Mouse (Mus musculus) embryonic facial prominence, embryonic 10.5 days (tissue): Measurements from ENCODE around the gene Prtg. TPM values are rescaled to one million over a fixed set of nuclear protein-coding genes. Genes with fewer than 3 reads are reported as not detected.

Experiments
- DNase-seq: peaks from one replicate; pipeline ENCODE4 v3.0.0-alpha.2; 2017; ENCODE audit warnings: low spot score
- H3K27ac ChIP-seq: fragments of 300-500 bp; sonication (generic); replicated peaks from 2 replicates; pipeline ENCODE4 v1.5.1; 2016; ENCODE audit warnings: mild to moderate bottlenecking
- H3K27me3 ChIP-seq: fragments of 300-500 bp; sonication (generic); replicated peaks from 2 replicates; pipeline ENCODE4 v1.6.1; 2016; ENCODE audit warnings: low read depth, mild to moderate bottlenecking; ENCODE audit not compliant: poor library complexity, severe bottlenecking
- H3K36me3 ChIP-seq: fragments of 300-500 bp; sonication (generic); replicated peaks from 2 replicates; pipeline ENCODE4 v1.6.1; 2016; ENCODE audit warnings: mild to moderate bottlenecking, moderate library complexity
- H3K4me1 ChIP-seq: fragments of 300-500 bp; sonication (generic); 2 replicates; pipeline ENCODE4 v1.6.1; 2016
- H3K4me3 ChIP-seq: fragments of 300-500 bp; sonication (generic); 2 replicates; pipeline ENCODE4 v1.5.1; 2016; ENCODE audit warnings: mild to moderate bottlenecking, moderate library complexity
- H3K9me3 ChIP-seq: fragments of 300-500 bp; sonication (generic); 2 replicates; pipeline ENCODE4 v1.6.1; 2016; ENCODE audit warnings: mild to moderate bottlenecking
- WGBS: fragments of 180-500 bp; shearing (Covaris S2); methylation state at CpG from one replicate; pipeline ENCODE4 v1.1.7; 2016; 5-methylcytosine and 5-hydroxymethylcytosine counted together
- polyA plus RNA-seq: library from polyadenylated mRNA; unstranded; fragments of >200 nt; fragmentation: Nextera tagmentation; extraction: Ambion mirVana; gene quantifications from 2 replicates; pipeline ENCODE4 v1.2.1, GENCODE M21; 2016

The Prtg gene
- polyA plus RNA-seq, 1 experiment from 2014 or later, result 9.5 TPM

GRCm38 (mm10) chr9:72812594-72813570, 6.2 kb downstream of the Prtg start:
- Histone ChIP-seq H3K27me3 (no peaks in the 10 kb centered on the region), H3K4me3 (peak overlapping the region; percentile 43), H3K36me3 (peaks cover 59% of the 10 kb centered on the region), H3K4me1 (peaks cover 66% of the 10 kb centered on the region), H3K27ac (peak overlapping the region; percentile 70), H3K9me3 (no peaks in the 10 kb centered on the region)
- DNase-seq, result peak; percentile 65
- 16% methylated on average over 18 of the region's 18 CpGs for WGBS

GRCm38 (mm10) chr9:72825511-72825910, 18.8 kb downstream of the Prtg start:
- 16% methylated on average over 4 of the region's 4 CpGs for WGBS
- DNase-seq, result no peak
- Histone ChIP-seq H3K36me3 (peaks cover 57% of the 10 kb centered on the region), H3K27me3 (no peaks in the 10 kb centered on the region), H3K4me1 (peaks cover 44% of the 10 kb centered on the region), H3K27ac (peak overlapping the region; percentile 7), H3K4me3 (0 out of 2 replicates have a peak overlapping the region, but pooled peaks have one; percentile 1), H3K9me3 (no peaks in the 10 kb centered on the region)

GRCm38 (mm10) chr9:72825976-72826375, 19.3 kb downstream of the Prtg start:
- 7% methylated on average over 3 of the region's 3 CpGs for WGBS
- peak overlapping the region; percentile 7 for H3K27ac ChIP-seq
- no peaks in the 10 kb centered on the region for H3K27me3 ChIP-seq
- H3K4me3 ChIP-seq, result no peak overlapping the region
- DNase-seq, result no peak
- no peaks in the 10 kb centered on the region for H3K9me3 ChIP-seq
- H3K4me1 ChIP-seq, result peaks cover 44% of the 10 kb centered on the region
- peaks cover 53% of the 10 kb centered on the region for H3K36me3 ChIP-seq

DNA sequence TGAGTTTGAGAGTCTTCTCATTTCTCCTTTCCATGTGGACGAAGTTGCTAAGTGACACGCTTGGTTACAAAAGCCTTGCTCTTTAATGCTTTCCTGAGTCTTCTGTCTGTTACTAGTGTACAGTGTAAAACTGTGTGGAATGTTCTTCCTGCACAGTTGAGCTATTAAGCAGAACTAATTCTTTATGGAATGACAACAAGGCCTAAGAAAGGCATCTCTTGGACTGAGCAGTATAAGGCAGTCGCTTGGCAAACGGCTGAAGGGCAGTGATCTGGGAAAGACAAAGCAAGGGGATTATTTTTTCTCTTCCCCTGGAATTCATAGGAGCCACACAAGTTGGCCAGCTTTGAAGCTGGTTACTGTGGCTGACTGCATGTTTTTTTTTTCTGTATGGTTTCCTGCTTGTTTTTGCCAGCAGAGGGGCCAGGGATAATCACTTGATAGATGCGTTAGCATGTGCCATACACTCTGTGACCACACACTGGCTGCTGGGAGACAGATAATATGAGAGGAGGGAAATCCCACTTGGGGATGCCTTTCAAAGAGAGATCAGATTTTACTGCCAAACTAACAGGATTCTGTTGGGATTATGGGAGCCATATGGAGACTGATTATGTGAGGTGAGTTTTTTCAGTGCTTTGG, 22.1 kb downstream of the Prtg start:
- Histone ChIP-seq H3K27ac (peak overlapping the region; percentile 41), H3K9me3 (no peaks in the 10 kb centered on the region), H3K36me3 (peaks cover 51% of the 10 kb centered on the region), H3K4me3 (no peak overlapping the region), H3K27me3 (no peaks in the 10 kb centered on the region), H3K4me1 (peaks cover 52% of the 10 kb centered on the region)
- 57% methylated on average over 5 of the region's 5 CpGs for whole genome bisulfite sequencing
- no peak for DNase-seq

DNA sequence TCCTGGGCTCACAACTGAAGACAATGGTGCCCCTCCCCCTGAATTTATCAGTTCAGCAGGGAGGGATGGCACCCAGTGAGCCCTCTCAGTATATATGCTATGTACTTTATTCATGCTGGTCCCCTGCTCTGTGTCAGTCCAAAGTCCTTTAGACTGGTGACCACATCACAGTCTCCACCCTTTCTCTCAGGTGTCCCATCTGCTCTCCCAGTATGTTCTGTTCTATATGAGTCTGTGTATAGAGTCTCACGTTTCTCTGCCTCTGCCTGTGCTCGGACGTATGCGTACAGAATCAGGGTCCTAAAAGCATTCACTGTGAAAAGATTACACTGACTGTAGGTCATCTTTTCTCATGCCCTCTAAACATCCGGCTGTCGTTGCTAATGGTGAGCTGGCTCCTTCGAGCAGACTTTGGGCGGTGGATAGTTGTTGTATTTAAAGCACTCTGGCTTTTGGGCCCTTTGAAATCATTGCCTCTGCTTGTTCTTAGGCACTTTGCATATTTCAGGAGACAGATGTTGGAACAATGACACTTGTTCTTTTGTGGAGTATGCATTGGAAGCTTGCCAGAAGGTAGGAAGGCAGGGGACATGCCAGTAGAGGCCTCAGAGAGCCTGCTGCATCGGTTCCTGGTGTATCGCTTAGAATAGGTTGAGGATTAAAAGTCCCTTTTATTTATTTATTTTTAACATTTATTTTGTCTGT, 27.5 kb downstream of the Prtg start:
- Histone ChIP-seq H3K27me3 (no peaks in the 10 kb centered on the region), H3K4me1 (peaks cover 56% of the 10 kb centered on the region), H3K27ac (no peak overlapping the region; the same call in 1 of the 2 replicates), H3K36me3 (peaks cover 30% of the 10 kb centered on the region), H3K9me3 (no peaks in the 10 kb centered on the region), H3K4me3 (no peak overlapping the region)
- WGBS, result 62% methylated on average over 10 of the region's 10 CpGs
- DNase-seq, result no peak

- no peaks in the 10 kb centered on the region for H3K27me3 ChIP-seq
- DNase-seq, result no peak
- H3K36me3 ChIP-seq, result peaks cover 37% of the 10 kb centered on the region
- WGBS, result 90% methylated on average over 1 of the region's 1 CpGs
- H3K4me1 ChIP-seq, result peaks cover 49% of the 10 kb centered on the region
- H3K4me3 ChIP-seq, result no peak overlapping the region
- H3K27ac ChIP-seq, result no peak overlapping the region
- no peaks in the 10 kb centered on the region for H3K9me3 ChIP-seq
Measured at GRCm38 (mm10) chr9:72835007-72835406, 28.3 kb downstream of the Prtg start.

DNA sequence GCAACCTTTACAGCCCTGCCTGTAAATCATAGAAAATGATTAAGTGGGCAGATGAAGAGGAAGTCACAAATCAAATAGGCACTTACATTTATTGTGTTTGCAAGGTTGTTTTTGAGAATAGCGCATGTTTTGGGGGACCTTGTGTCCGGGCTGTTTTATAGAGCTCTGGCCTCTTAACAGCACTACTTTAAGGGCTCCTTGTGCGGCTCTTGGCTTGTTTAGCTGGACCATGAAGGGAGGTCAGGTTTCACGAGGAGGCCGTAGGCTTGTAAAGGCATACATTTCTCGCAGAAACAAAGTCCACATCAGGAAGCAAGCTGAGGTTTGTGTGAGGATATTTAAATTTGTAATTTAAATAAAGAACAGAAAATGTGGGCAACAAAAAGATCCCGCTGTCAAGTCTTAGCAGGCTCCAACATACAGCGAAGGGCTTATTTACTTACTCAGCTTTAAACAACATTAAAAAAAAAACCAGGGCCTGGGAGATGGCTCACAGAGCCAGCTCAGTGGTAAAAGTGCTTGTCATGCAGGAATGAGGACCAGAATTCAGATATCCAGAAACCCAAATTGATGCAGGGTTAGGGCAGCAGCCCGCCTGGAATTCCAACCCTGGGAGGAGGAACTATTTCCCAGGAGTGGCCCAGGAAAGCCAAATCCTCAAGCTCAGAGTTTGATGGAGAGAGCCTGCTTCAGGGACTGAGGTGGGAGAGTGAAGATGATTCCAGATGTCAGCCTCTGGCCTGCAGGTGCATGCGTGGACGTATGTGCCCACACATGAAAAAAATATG, 30.2 kb downstream of the Prtg start:
- peak overlapping the region; percentile 66 for H3K27ac ChIP-seq
- 55% methylated on average over 11 of the region's 11 CpGs for WGBS
- peaks cover 49% of the 10 kb centered on the region for H3K4me1 ChIP-seq
- H3K4me3 ChIP-seq, result no peak overlapping the region
- no peaks in the 10 kb centered on the region for H3K27me3 ChIP-seq
- H3K36me3 ChIP-seq, result peaks cover 43% of the 10 kb centered on the region
- no peak for DNase-seq
- H3K9me3 ChIP-seq, result no peaks in the 10 kb centered on the region

DNA sequence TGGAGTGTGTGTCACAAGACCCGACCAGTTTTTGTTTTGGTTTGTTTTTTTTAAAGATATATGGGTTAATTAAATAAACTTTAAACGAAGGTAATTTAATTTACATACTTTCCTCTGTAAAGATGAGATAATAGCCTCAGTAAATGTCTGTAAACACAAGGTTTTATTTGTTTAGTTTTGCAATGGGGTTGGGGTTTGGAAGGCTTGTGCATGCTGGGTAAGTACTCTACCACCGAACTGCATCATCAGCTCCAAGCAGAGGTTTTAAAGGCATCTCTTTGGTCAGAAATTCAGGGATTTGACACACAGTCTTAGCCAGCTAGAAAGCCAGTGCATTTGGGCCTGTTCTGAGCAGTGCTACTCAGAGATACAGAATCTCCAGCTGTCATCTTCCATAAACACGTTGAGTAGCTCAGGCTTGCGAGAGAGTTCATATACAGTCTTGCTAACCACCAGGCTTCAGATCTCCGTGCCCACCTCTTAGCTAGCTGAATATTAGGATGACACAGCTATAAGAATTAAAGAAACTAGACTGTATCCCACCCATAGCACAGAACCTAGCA, 31.0 kb downstream of the Prtg start:
- Histone ChIP-seq H3K4me1 (peaks cover 46% of the 10 kb centered on the region), H3K4me3 (no peak overlapping the region), H3K36me3 (peaks cover 43% of the 10 kb centered on the region), H3K9me3 (no peaks in the 10 kb centered on the region), H3K27ac (no peak overlapping the region), H3K27me3 (no peaks in the 10 kb centered on the region)
- WGBS, result 76% methylated on average over 6 of the region's 6 CpGs
- no peak for DNase-seq

DNA sequence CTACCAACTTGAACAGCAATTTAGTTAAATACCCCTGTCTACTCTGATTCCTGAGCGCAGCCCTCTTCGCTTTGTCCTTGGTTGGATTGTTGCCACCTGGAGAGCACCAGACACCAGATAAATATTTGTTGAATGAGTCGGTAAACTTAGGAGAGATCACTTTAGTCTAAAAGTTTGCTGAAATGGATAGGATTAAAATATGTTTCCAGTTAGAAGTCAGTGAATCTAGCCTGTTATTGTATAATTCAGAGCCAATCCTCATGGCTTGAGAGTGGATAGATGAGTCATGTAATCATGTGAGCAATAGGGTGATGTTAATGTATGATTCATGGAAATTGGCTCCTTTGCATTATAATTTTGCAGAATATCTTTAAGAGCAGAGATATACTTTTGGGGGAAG, 31.6 kb downstream of the Prtg start:
- Histone ChIP-seq H3K27me3 (no peaks in the 10 kb centered on the region), H3K4me1 (peaks cover 44% of the 10 kb centered on the region), H3K9me3 (no peaks in the 10 kb centered on the region), H3K36me3 (peaks cover 44% of the 10 kb centered on the region), H3K4me3 (no peak overlapping the region), H3K27ac (no peak overlapping the region)
- no peak for DNase-seq
- 77% methylated on average over 3 of the region's 3 CpGs for WGBS

DNA sequence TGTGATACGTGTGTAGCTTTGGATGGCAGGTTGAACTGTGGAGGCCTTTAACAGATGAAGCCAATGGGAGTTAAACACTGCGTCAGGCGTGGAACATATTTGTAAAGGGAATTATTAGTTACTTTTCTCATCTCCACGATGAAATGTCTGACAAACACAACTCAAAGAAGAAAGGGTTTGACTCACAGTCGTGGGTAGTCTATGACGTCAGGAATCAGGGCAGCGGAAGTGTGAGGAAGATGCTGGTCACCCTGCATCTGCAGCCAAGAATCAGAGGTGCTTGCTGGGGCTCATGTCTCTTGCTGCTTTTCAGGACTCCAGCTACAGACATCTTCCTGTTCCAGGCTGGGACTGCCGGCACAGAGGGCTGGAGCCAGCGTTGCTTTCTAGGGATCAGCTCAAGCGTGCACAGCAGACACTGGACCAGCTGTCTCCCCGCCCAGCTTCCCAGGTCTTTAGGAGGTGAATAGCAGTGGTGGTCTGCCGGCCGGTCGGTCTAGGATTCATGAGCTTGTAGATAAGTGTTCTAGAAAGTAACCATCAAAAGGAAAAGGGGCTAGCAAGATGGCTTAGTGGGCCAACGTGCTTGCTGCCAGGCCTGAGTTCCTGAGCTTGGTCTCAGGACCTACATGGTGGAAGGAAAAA, 32.8 kb downstream of the Prtg start:
- H3K27me3 ChIP-seq, result no peaks in the 10 kb centered on the region
- no peak for DNase-seq
- no peaks in the 10 kb centered on the region for H3K9me3 ChIP-seq
- no peak overlapping the region for H3K27ac ChIP-seq
- 90% methylated on average over 15 of the region's 15 CpGs for WGBS
- peaks cover 34% of the 10 kb centered on the region for H3K4me1 ChIP-seq
- peaks cover 56% of the 10 kb centered on the region for H3K36me3 ChIP-seq
- no peak overlapping the region for H3K4me3 ChIP-seq

- Histone ChIP-seq H3K4me1 (no peaks in the 10 kb centered on the region), H3K36me3 (peaks cover 95% of the 10 kb centered on the region), H3K27me3 (no peaks in the 10 kb centered on the region), H3K4me3 (no peak overlapping the region), H3K9me3 (peaks cover 4% of the 10 kb centered on the region; the same call in 1 of the 2 replicates), H3K27ac (no peak overlapping the region)
- 97% methylated on average over 5 of the region's 5 CpGs for WGBS
- DNase-seq, result no peak
Measured at GRCm38 (mm10) chr9:72844496-72844895, 37.8 kb downstream of the Prtg start.
